Mouse (Mus musculus) C2C12 (cell line): ENCODE data around the gene Trem3.

Experiments used
- CEBPB ChIP-seq: IDR thresholded peaks from one replicate; pipeline ENCODE4 v1.6.1; 2011; ENCODE audit warnings: low read depth, mild to moderate bottlenecking, control low read depth, moderate library complexity
- CTCF ChIP-seq: IDR thresholded peaks from one replicate; pipeline ENCODE4 v1.5.1; 2011; ENCODE audit not compliant: control insufficient read depth, insufficient read depth, insufficient read length
- MAX ChIP-seq: IDR thresholded peaks from one replicate; pipeline ENCODE4 v1.6.1; 2011; ENCODE audit warnings: mild to moderate bottlenecking, control low read depth
- MYOD1 ChIP-seq: IDR thresholded peaks from one replicate; pipeline ENCODE4 v1.6.1; 2011; ENCODE audit warnings: low read depth; ENCODE audit not compliant: control insufficient read depth, insufficient read length

GRCm38 (mm10) chr17:48263741-48264362 is 16.3 kb downstream of the Trem3 start, which contains the start of gene Treml4:
- TF ChIP-seq CTCF, result no peak
- TF ChIP-seq MAX, result no peak
- no peak for TF ChIP-seq MYOD1
- no peak for TF ChIP-seq CEBPB
